Mouse (Mus musculus) small intestine, adult 2 months (tissue): ENCODE data around the gene Acoxl.

ENCODE experiments used
- CTCF ChIP-seq: fragments of 200-500 bp; IDR thresholded peaks from 2 replicates; pipeline ENCODE4 v1.5.1; 2012; ENCODE audit warnings: low read depth, mild to moderate bottlenecking, control low read depth, inconsistent platforms, low read length, moderate library complexity, mixed read lengths; ENCODE audit not compliant: insufficient replicate concordance, insufficient read length; ENCODE audit errors: extremely low read depth
- POLR2A ChIP-seq: fragments of 200-500 bp; IDR thresholded peaks from 2 replicates; pipeline ENCODE4 v1.6.1; 2012; ENCODE audit warnings: low read depth, mild to moderate bottlenecking, control low read depth, inconsistent platforms, low read length, moderate library complexity

DNA sequence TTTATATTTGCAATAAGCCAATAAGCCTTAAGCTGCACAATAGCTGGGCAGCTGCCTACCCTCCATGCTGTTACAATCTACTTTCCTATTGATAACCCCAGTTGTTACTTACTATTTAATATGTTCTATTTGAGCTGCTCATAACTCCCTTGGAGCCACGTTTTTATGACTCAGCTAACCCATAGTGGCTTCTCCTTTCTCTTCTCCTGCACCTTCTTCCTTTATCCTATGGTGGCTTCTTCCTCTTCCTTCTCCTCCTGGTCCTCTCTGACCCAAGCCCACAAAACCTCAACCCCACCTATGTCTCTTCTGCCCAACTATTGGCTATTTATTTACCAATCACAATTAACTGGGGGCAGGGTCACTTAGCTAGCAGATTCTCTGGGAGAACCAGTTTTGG lies 7.9 kb downstream of the Acoxl start:
- TF ChIP-seq CTCF (no peak), POLR2A (no peak)
